Mouse (Mus musculus) stomach, embryonic 14.5 days (tissue): ENCODE measurements around the gene Mad2l1. TPM values are rescaled to one million over a fixed set of nuclear protein-coding genes. Genes with fewer than 3 reads are reported as not detected.

ENCODE experiments used
- ATAC-seq: fragments of 200-750 bp; cut with Nextera tagmentation; 2 replicates; pipeline ENCODE4 v1.8.0; 2017; ENCODE audit warnings: low read depth, moderate TSS enrichment; ENCODE audit not compliant: insufficient number of reproducible peaks, insufficient read depth, low FRiP score
- H3K27ac ChIP-seq: fragments of 300-500 bp; sonication (generic); 2 replicates; pipeline ENCODE4 v1.5.1; 2014; ENCODE audit warnings: mild to moderate bottlenecking, low read length, moderate library complexity, mixed read lengths
- H3K27me3 ChIP-seq: fragments of 300-500 bp; sonication (generic); 2 replicates; pipeline ENCODE4 v1.6.1; 2014; ENCODE audit warnings: low read length, control low read depth, mixed read lengths; ENCODE audit not compliant: control insufficient read depth, insufficient read depth
- H3K36me3 ChIP-seq: fragments of 300-500 bp; sonication (generic); 2 replicates; pipeline ENCODE4 v1.6.1; 2014; ENCODE audit warnings: mild to moderate bottlenecking, control low read depth, low read length, moderate library complexity, mixed read lengths; ENCODE audit not compliant: control insufficient read depth, insufficient read depth
- H3K4me1 ChIP-seq: fragments of 300-500 bp; sonication (generic); 2 replicates; pipeline ENCODE4 v1.6.1; 2014; ENCODE audit warnings: low read length, control low read depth, mixed read lengths; ENCODE audit not compliant: control insufficient read depth, insufficient read depth
- H3K4me2 ChIP-seq: fragments of 300-500 bp; sonication (generic); replicated peaks from 2 replicates; pipeline ENCODE4 v1.6.1; 2014; ENCODE audit warnings: low read depth, low read length, control low read depth
- H3K4me3 ChIP-seq: fragments of 300-500 bp; sonication (generic); 2 replicates; pipeline ENCODE4 v1.5.1; 2014; ENCODE audit warnings: low read depth, low read length, control low read depth
- H3K9ac ChIP-seq: fragments of 300-500 bp; sonication (generic); replicated peaks from 2 replicates; pipeline ENCODE4 v1.6.1; 2014; ENCODE audit warnings: low read depth, mild to moderate bottlenecking, control low read depth, low read length, moderate library complexity, mixed read lengths
- H3K9me3 ChIP-seq: fragments of 300-500 bp; sonication (generic); 2 replicates; pipeline ENCODE4 v1.6.1; 2016; ENCODE audit warnings: low read depth, low read length, control low read depth; ENCODE audit not compliant: control insufficient read depth
- polyA plus RNA-seq: library from polyadenylated mRNA; unstranded; fragments of >200 nt; fragmentation: Nextera tagmentation; extraction: Ambion mirVana; gene quantifications from 2 replicates; pipeline ENCODE4 v1.2.1, GENCODE M21; 2014

Mad2l1 gene
- polyA plus RNA-seq, 1 experiment from 2014 or later = 107 TPM

DNA sequence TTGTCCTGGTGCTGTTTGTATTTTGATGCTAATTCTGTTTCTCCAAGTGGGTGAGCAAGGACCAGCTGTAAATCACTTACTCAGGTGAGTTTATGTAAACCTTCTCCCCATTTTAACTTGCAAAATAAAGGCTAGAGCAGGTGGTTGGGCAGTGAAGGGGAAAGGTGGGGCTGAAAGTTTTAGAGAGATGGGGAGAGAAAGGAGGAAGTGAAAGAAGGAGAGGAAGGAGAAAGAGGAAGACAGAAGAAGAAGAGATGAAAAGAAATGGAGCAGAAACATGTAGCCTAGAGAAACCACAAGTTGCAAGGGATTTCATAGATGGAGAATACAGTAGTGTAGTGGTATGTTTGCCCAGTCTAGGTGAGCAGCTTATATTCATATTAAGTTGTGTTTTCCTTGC, 60.6 kb downstream of the Mad2l1 start:
- no peaks in the 10 kb centered on the region for H3K4me1 ChIP-seq
- no peak overlapping the region for H3K9ac ChIP-seq
- no peak overlapping the region for H3K27ac ChIP-seq
- no peaks in the 10 kb centered on the region for H3K9me3 ChIP-seq
- no peak overlapping the region for H3K4me3 ChIP-seq
- no peak for ATAC-seq
- no peaks in the 10 kb centered on the region for H3K36me3 ChIP-seq
- H3K27me3 ChIP-seq = no peaks in the 10 kb centered on the region
- H3K4me2 ChIP-seq = no peak overlapping the region

Other genes with a start within 250 kb of the Mad2l1 start
- 0.15 and 0.26 TPM in 2 replicates for gene Vmn1r32, start 24.7 kb downstream of the Mad2l1 start, polyA plus RNA-seq
- not detected in 2 replicates for gene Vmn1r33, start 82.9 kb downstream of the Mad2l1 start, polyA plus RNA-seq
- gene Vmn1r34, start 108.5 kb downstream of the Mad2l1 start, polyA plus RNA-seq = not detected in 2 replicates
- not detected in 2 replicates for gene Vmn1r35, start 150.5 kb downstream of the Mad2l1 start, polyA plus RNA-seq
- not detected in 2 replicates for gene Vmn1r36, start 183.8 kb downstream of the Mad2l1 start, polyA plus RNA-seq
- gene Vmn1r37, start 194.0 kb downstream of the Mad2l1 start, polyA plus RNA-seq = not detected in 2 replicates
- gene Vmn1r38, start 247.2 kb downstream of the Mad2l1 start, polyA plus RNA-seq = not detected in 2 replicates